Mouse (Mus musculus) frontal cortex, postnatal 25 days (tissue): ENCODE data around the gene Gpc6.
A peak's percentile ranks its signal among the peaks of the same experiment; 100 is the strongest.

Experiments used
- DNase-seq, 2 experiments: peaks; one replicate each; pipeline ENCODE4 v3.0.0; 2022; ENCODE audit warnings: low spot score in 2 of 2

Gpc6 gene

DNA sequence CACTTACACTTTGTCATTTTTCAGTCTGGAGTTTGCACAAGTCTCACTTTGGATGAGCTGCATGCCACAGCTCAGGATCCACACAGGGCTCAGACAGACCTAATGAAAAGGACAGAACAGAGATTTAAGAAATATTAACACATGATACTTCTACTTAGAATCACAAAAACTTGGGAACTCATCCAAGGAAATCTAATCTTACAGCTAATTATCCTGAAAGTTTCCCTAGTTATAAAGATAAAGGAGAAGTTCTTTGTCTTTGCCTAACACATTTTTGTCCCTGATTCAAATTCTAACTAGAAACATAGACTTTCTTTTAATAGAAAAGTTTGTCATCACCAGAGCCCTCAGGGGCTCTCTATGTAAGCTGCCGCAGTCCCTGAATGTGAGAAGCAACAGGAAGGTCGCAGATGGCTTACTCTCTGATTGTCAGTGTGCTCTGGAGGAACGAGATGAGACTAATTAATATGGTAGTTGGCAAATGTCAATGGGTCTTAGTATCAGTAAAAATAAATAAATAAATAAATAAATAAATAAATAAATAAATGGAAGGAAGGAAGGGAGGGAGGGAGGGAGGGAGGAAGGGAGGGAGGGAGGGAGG is 526.4 kb downstream of the Gpc6 start:
- DNase-seq: no peak

DNA sequence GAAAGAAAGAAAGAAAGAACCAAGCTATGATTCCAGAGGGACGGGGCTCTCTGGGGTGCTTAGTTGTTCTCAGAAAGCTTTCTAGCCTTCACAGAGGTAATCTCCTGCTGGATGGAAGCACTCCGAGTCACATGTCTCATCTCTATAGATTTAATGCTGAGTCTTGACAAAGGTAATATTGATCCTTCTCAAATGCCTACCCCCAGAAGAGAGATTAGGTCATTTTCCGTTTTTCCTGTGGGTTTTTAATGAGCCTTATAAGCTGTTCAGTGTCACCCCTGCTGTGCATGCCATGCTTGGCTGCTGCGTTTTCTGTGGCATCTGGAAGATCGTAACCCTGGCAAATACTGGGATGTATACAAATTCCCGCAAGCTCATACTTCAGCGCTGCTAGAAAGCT is 527.0 kb downstream of the Gpc6 start:
- no peak for DNase-seq

DNA sequence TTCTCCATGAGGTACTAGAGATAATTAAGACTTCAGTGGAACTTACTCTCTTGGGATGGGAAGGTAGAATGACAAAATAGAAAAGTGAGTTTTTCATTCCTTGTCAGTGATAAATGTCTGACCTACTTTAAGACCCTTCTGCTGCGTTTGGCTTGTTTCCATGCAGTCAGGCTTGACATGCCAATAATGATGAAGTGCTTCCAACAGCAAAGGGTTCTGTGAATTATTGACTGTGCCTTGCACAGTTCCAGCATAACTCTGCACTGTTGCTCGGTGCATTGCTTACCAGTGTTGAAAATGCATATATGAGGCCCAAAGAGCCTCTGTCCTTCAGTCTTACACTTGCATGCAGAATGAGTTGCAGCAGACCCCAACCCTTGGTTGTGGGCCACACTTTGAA is 548.3 kb downstream of the Gpc6 start:
- no peak for DNase-seq

DNA sequence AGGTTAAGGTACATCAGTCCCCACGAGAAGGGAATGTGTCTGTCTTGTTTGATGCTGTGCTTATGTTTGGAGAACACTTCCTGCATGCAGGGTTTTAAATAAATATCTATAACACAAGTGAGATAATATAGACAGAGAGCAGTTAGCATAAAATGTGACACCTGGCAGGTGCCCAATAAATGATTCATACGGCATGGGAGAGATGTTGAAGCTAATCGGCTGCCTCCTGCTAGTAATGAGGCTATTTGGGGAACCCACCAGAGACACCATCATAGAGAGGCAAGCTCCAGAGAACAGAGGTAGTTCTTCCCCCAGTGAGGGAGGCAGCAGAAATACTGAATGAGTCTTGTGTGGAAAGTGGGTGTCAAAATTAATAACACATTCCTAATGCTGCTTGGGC is 553.8 kb downstream of the Gpc6 start:
- no peak for DNase-seq

DNA sequence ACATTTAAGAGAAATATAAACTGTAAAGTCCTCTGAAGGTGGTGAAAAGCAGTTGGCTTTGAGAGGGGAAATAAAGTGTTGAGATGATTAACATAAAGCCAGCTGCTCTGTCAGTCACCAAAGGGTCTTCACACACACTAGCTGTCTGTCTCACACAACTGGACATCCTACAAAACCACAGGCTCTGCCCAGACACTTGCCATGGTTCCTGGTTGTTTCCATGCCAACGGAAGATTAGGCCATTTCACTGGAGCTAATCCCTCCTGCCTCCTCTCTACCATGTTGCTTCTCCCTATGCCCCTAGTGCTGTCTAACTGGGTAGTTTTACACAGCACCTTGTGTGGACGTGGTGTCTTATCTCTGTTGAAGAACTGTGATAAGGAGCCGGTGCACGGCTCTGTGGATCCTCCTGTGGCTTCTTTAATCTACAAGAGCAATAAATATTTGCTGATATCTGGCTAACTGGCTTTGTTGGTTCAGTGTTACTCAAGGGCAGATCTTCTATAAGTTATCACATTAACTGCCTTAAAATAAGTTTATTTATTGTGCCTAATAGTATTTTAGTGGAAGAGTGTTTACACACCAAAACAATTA is 562.1 kb downstream of the Gpc6 start:
- DNase-seq: no peak

DNA sequence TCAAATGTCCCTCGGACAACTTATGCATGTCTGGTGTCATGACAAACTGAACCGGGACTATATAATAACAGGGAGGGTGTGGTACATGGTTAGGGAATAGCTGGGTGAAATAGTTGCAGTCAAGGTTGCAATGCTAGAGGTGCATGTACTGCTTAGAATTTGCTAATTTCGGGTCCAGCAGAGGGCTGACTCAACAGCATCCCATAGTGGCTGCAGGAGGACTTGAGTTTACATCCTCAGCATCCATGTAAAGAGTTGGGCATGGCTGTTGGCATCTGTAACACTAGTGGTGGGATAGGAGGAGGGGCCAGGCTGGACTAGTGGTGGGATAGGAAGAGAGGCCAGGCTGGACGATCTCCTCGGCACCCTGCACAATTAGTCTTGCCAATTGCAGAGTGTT is 565.4 kb downstream of the Gpc6 start:
- DNase-seq: no peak

DNA sequence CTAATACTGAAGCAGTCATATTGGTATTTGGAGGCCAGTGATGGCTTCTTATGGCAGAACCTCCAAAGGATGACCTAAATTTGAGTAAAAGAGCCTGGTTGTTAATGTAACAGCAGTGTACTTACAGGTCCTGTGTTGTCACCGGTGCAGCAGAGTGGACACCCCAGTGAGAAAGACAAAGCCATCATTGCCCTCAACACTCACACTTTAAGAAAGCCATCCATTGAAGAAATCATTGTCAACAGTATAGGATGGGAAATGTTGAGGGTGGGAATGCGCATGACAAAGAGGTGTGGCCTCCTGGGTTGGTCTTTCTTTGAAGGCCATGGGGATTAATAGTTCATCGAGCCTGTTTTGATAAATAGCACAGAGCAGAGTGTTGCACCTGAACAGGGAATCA is 570.0 kb downstream of the Gpc6 start:
- DNase-seq: no peak

DNA sequence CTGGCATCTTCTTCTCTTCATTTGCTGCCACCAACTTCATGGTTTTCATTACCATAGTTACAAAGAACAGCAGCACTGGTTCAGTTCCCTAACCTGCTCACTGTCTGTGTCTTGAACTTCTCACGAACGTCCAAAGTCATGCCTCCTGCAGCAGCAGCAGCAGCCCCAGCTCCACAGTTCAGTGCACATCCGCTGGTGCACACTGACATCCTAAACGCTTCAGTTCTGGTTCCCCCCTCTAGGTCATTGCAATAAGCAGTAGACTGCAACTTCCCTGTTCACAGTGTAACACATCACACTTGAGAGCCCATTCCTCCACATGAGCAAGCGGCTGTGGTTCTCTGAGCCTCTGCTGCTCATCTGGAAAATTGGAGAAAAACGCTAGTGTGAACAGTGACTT is 573.7 kb downstream of the Gpc6 start:
- DNase-seq: no peak

DNA sequence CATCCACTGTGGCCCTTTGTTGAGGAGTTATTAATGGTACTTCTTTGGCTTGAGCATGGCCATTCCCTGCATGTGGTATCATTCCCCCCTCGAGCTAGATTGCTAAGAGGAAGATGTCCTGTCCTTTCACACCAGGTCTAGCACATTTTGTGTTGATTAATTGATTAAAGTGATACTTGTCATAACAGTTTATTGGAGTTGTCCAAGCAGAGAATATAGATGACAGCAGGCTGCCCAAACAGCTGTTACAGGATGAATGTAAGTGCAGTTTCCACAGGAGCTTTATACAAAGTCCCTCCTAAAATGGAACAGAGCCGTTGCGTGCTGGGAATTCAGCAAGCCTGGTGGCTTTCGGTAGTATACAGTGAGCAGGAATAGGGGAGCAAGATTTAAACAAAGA is 574.2 kb downstream of the Gpc6 start:
- no peak for DNase-seq

DNA sequence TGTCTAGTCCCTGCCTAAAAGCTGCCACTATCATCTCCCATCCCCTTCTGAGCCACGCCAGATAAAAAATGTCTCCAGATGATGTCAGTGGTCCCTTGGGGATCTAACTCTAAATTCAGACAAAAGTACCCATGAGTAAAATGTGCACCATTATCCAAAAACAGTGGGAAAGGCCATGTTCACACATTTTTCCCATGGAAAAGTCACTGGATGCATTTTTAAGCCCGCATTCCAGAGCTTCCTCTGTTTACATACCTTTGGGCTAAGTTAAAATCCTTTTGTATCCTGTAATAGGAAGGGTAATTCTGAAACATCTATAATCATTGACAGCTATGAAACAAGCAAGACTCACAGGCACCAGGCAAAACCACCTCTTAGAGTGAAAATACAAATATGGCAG is 589.7 kb downstream of the Gpc6 start:
- DNase-seq: no peak

DNA sequence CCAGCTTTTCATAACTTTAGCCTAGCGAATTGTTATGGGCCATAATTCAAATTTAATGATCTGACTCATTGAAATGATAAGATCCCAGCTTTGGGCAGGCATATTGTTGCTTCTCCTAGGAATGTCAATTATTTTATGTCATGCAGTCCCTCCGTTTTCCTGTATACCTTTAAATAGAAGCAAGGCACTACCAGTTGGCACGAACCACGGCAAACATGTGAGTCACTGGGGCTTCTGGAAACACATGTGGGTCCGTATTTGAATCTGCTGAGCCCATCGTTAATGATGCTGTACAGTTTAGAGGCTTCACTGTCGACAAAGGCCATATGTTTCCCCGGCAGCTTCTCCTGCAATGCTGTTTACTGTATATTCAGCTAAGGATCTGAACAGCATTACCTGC is 594.5 kb downstream of the Gpc6 start:
- DNase-seq: peak in 1 of 2 experiments; percentile 7

DNA sequence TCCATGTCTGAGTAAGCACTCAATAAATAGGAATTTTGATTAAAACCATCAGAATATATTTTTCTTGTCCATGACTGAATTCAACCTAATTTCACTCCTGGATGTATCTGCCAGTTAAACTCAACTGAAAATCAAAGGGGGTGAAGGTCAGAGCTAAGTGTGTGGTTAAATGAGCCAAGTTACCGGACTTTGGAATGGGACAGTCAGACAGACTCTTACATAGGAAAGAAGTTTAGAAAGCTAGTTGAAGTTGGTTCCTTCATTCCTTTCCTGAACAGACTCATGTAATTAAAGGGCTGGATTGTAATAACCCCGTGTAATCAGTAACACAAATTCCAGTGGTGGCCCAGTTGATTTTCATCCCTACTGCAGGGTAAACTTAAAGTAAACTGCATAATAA is 595.6 kb downstream of the Gpc6 start:
- DNase-seq: no peak

DNA sequence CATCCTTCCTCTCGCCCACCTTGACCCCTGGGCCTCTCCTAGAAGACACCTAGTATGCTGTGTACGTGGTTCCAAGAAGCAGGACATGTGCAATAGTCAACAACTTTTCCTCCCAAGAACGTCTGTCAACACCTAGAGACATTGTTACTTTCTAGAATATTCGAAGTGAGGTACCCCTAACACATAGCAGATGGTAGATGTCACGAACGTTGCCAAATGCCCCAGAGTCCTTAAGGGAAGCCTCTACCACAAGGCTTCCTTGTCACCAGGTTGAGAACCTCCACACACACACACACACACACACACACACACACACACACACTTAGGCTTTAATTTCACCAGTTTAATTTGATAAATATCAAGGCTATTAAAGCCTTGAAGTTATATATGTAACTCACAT is 600.0 kb downstream of the Gpc6 start:
- DNase-seq: no peak

DNA sequence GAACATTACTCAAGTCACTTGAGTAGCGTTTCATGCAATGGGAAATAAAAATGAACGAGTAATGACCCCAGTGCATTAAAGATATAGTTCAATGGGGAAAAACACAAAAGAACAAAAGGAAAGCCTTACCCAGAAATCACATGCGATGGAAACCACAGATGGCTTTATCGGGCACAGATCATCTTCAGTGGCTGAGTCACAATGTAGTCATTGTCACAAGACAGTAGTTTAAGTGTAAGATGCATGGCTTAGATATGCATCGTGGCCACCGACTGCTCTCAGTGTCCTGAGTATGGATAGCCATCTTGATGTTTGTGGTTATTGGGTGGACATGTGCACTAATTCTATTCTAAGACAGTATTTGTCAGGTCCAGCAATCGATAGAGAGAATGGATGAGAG is 601.9 kb downstream of the Gpc6 start:
- no peak for DNase-seq

DNA sequence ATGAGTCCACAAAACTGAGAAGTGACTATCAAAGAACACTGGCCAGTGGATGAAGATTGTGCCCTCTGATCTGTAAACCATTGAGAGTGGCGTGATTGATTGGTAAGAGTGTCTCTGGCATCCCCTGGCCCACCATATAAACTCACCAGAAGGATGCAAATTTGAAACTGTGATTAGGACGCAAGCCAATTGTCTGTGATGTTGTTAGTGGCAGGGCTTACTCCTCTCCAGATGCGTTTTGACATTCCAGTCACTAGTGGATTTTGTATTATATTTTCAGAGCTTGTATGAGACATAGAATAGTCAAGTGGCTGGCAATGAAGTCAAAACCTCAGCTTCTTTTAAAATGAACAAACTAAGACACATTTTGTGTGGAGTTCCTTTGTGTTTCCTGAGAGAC is 604.3 kb downstream of the Gpc6 start:
- no peak for DNase-seq

DNA sequence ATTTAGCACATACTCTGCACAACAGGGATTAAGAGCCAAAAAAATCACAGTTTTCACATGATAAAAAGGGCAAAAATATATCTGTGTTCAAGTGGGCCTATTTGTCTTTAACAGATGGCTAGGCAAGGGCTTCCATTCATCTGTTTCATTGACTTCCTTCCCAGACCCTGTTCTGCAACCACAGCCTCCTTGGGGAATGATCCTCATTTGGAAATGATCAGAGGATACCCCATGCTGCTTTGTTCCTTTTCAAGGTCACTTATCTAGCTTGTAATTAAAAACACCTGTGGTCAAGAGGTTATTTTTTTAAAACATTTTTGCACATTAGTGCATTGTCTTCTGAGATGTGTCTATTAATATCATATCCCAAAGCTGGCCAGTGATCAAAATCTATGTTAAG is 627.7 kb downstream of the Gpc6 start:
- no peak for DNase-seq

DNA sequence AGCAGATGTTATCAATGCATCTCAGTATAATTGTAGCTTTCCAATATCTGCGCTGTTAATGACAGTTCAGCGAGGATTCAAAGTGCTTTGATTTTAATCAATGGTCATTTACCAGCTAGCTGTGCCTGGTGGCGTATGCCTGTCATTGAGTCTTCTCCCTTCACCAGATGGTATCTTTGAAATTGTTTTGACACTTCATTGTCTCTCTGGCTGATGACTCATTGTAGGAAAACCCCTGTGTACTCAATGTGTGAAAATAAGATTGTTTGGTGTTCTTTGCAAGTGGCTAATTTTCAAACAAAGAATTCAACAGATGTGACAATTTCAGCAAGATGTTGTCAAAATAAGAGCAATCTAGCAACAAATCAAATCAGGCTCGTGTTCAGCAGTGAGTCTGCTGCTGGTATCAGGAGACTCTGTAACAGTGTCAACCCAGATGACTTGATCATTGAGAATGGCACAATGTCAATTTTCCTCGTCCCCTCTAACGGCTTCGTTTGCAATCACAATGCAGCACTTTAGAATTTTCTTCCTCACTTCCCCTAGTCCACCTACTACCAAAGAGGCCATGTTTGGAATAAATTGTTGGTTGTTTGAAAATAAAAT is 631.7 kb downstream of the Gpc6 start:
- DNase-seq: no peak

DNA sequence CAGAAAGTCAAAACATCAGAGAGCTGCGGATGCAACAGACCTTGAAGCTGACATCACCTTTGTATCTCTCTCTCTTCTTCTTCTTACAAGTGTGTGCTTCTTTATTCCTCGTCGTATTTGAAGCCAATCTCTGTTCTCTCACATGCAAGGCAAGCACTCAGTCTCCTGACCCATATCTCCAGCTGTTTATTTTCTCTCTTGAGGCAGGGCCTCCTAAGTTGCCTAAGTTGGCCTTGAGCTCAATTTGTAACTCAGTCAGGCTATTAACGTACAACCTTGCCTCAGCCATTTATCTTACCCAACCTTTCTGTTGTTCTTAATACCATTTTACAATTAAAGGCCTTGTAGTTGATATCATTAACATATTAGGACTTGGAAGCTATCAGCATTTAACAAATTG is 637.0 kb downstream of the Gpc6 start:
- DNase-seq: no peak

DNA sequence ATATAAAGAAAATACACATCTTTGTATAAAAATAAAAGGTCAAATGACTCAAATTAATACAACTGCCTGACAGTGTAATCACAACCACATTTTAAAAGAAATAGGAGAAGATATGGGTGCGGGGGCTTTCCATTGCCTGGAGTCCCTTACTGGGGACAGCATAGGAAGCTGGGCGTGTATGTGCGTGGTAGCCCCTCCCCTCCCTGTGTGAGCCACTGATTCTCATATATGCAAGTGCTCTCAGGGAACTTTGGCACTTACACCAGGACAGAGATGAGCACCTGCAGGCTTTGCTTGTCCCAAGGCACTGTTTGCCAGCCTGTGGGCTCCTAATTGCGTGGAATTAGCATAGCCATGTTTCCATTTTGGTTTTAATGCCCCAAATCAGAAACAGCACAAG is 644.2 kb downstream of the Gpc6 start:
- no peak for DNase-seq

DNA sequence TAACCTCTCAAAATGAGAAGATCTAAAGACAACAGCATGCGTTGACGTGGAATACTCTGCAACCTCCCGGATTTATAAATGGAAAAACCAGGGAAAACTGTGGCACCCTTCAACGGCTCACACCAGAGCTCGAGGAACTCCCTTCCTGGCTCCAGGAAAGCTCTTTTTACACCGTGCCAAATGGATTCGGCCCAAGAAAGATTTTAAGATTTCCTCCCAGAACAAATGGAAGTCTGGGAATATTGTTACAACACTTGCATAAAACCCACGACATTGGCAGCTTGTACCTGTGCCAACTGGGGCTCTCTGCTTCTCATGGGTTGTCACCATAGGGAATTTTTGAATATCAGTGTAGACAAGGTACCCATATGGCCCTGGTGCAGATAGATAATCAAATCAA is 647.1 kb downstream of the Gpc6 start:
- DNase-seq: no peak

DNA sequence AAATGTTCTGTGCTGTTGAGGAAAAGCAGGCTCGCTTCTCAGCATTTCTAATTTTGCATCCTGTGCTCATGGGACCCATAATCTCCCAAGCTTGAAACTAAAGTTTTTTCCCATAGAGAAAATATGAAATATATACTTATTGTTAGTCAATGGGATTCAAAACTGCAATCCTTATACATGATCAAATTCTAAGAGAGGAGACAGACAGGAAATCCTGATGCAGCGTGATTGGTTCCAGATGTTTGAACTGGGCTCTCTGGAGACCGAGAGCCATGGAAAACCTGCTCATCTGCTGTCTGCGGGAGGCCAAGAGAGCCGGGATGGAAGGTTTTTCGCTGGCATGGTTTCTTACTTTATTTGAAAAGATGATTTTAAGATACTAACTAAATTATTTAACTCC is 649.1 kb downstream of the Gpc6 start:
- no peak for DNase-seq

DNA sequence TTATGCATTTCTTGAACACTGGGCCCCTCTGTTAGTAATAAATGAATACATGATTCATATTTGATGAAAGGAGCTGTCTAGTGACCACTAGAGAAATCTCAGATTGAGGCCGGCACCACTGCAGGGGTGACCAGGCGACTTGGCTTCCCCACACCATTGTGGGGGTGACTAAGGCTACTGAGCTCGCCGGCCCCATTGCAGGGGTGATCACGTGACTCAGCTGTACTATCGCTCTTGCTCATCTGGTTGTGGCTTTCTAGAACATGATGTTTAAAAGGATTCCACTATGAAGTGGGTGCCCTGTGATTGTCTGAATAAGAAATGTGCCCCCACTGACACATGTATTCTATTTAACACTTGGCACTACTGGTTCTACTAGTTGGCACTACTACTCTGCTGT is 656.6 kb downstream of the Gpc6 start:
- DNase-seq: no peak

DNA sequence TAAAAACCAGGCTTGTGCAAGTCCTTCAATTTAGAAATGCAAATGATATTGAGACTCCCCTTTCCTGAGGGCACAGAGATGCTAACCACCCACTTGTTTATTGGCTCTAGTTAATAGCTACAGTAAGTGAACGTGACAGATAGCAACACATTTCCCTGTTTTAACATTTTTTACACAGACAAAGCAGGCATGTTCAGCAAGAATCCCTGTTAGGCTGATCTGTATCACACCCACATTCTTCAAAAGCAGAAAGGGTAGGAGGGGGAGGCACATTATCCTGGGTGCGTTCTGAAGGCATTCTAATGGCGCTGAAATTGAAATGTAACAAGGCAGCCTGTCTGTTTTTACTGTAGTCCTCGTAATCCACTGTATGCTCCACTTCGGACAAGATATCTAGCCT is 674.6 kb downstream of the Gpc6 start:
- DNase-seq: no peak

DNA sequence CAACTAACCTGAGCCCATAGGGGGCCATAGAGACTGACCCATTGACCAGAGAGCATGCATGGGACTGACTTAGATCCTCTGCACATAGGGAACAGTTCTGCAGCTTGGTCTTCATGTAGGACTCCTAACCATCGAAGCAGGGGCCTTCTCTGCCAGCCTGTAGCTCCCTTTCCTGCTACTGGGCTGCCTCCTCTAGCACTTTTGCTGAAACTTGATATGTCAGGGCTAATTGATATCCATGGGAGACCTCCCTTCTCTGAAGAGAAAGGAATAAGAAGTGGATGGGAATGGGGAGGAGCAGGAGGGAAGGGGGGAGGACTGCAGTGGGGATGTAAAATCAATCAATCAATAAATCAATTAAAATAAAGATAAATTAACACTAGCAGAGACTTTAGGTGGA is 678.7 kb downstream of the Gpc6 start:
- no peak for DNase-seq
